Mouse (Mus musculus) thymus, adult 2 months (tissue): Measurements from ENCODE around the gene Ugt1a5.

ENCODE experiments used
- CTCF ChIP-seq: fragments of 200-500 bp; IDR thresholded peaks from 2 replicates; pipeline ENCODE4 v1.5.1; 2012; ENCODE audit warnings: mild to moderate bottlenecking, control low read depth, low read length, moderate library complexity, borderline replicate concordance; ENCODE audit not compliant: control insufficient read depth, poor library complexity, insufficient read depth; ENCODE audit errors: extremely low read depth
- POLR2A ChIP-seq: fragments of 200-500 bp; IDR thresholded peaks from 2 replicates; pipeline ENCODE4 v1.6.1; 2012; ENCODE audit warnings: mild to moderate bottlenecking, low read length, control low read depth, moderate library complexity; ENCODE audit not compliant: control insufficient read depth, poor library complexity, insufficient read depth; ENCODE audit errors: extremely low read depth

GRCm38 (mm10) chr1:88235894-88236415 lies 70.1 kb downstream of the Ugt1a5 start:
- TF ChIP-seq CTCF (no peak), POLR2A (no peak)
